29 mouse cellular contexts compared by ENCODE assay signal in genomic region chr14:20635546-20635945, GRCm38 (mm10). TPM values are rescaled to one million over a fixed set of nuclear protein-coding genes. Genes with fewer than 3 reads are reported as not detected.
DNase-seq lines count a peak whose midpoint lies in the region; ATAC-seq and TF ChIP-seq lines count a peak whose summit lies in the region.
"Had no signal": no experiment of that assay in that cellular context is flagged by ENCODE, and none has a peak within 500 bp of the region (broad histone marks: within the 10 kb centered on the region; RNA-seq: fewer than 3 reads in every experiment).

No protein-coding gene starts in this region.

- no peaks in the 10 kb centered on the region for H3K36me3 ChIP-seq in stomach, embryonic 14.5 days (ENCODE audit: control insufficient read depth, insufficient read depth, low read length)
- no peaks in the 10 kb centered on the region for H3K36me3 ChIP-seq in stomach, postnatal 0 days (ENCODE audit: control insufficient read depth, insufficient read depth, low read length)
- H3K36me3 ChIP-seq: embryonic facial prominence, embryonic 13.5 days; forebrain, embryonic 12.5 days; forebrain, embryonic 15.5 days; heart, embryonic 15.5 days had no signal

- ATAC-seq in stomach, embryonic 14.5 days (ENCODE audit: insufficient number of reproducible peaks, insufficient read depth, low FRiP score, low read depth): 0 out of 2 replicates have a peak, but pooled peaks have one; percentile 43
- peak; percentile 84 for ATAC-seq in stomach, postnatal 0 days (ENCODE audit: low FRiP score, low TSS enrichment)
- ATAC-seq: activated CD4-positive, CD25-positive, alpha-beta regulatory T cell, adult 4 months; forebrain, embryonic 15.5 days had no signal

- H3K27ac ChIP-seq in stomach, embryonic 14.5 days (ENCODE audit: low read length): no peak overlapping the region
- no peak overlapping the region for H3K27ac ChIP-seq in stomach, postnatal 0 days (replicated peaks)
- H3K27ac ChIP-seq: embryonic facial prominence, embryonic 10.5 days; embryonic facial prominence, embryonic 13.5 days; forebrain, embryonic 12.5 days; forebrain, embryonic 15.5 days; heart, embryonic 15.5 days; hindbrain, embryonic 10.5 days; hindbrain, embryonic 14.5 days had no signal

- no peaks in the 10 kb centered on the region for H3K9me3 ChIP-seq in stomach, embryonic 14.5 days (ENCODE audit: control insufficient read depth, low read depth, low read length)
- H3K9me3 ChIP-seq in stomach, postnatal 0 days (ENCODE audit: control insufficient read depth, low read length): no peaks in the 10 kb centered on the region
- H3K9me3 ChIP-seq: embryonic facial prominence, embryonic 10.5 days; embryonic facial prominence, embryonic 13.5 days; forebrain, embryonic 12.5 days; forebrain, embryonic 15.5 days; heart, embryonic 15.5 days; hindbrain, embryonic 10.5 days had no signal

- no peak overlapping the region for H3K4me3 ChIP-seq in lung, adult 2 months (replicated peaks; ENCODE audit: extremely low read depth, low read depth, low read length)
- H3K4me3 ChIP-seq in stomach, embryonic 14.5 days (ENCODE audit: low read depth, low read length): no peak overlapping the region
- H3K4me3 ChIP-seq in stomach, postnatal 0 days (ENCODE audit: low read depth, low read length): no peak overlapping the region
- H3K4me3 ChIP-seq: embryonic facial prominence, embryonic 10.5 days; embryonic facial prominence, embryonic 13.5 days; erythroblast, embryonic 14.5 days; forebrain, embryonic 12.5 days; forebrain, embryonic 15.5 days; heart, embryonic 15.5 days; hindbrain, embryonic 10.5 days had no signal

- H3K9ac ChIP-seq in stomach, embryonic 14.5 days (replicated peaks; ENCODE audit: low read depth, low read length): no peak overlapping the region
- no peak overlapping the region for H3K9ac ChIP-seq in stomach, postnatal 0 days (ENCODE audit: low read length)
- H3K9ac ChIP-seq: embryonic facial prominence, embryonic 13.5 days; forebrain, embryonic 12.5 days; forebrain, embryonic 15.5 days; heart, embryonic 15.5 days; hindbrain, embryonic 14.5 days had no signal

- peak; percentile 38 to 60 for DNase-seq in lung, adult 18-20 months
- no peak for DNase-seq in lung, postnatal 10 days
- DNase-seq in lung, postnatal 25 days (ENCODE audit: low spot score): peak; percentile 42
- DNase-seq in lung, adult 2 months: no peak
- peak; percentile 50 for DNase-seq in stomach, postnatal 0 days (ENCODE audit: low spot score)
- DNase-seq in neural tube, embryonic 10.5 days (ENCODE audit: extremely low spot score, low spot score): no peak
- no peak for DNase-seq in layer of hippocampus, adult 11-12 months (ENCODE audit: low spot score)
- DNase-seq: adrenal gland, adult 8-10 months; adrenal gland, postnatal 25 days; cerebellum, adult 11-12 months; cerebellum, adult 8-10 months; cerebellum, postnatal 10 days; cerebellum, postnatal 36 days; embryo, embryonic 11 days; gastrocnemius, postnatal 25 days; heart, postnatal 10 days; heart, postnatal 36 days had no signal

- TF ChIP-seq EP300 in stomach, postnatal 0 days (optimal IDR thresholded peaks at IDR 0.05): no peak

- H3K4me1 ChIP-seq in lung, adult 2 months (ENCODE audit: control insufficient read depth, insufficient read depth, low read length): peaks cover 2% of the 10 kb centered on the region; the same call in 1 of the 2 replicates
- no peaks in the 10 kb centered on the region for H3K4me1 ChIP-seq in stomach, embryonic 14.5 days (ENCODE audit: control insufficient read depth, insufficient read depth, low read length)
- no peaks in the 10 kb centered on the region for H3K4me1 ChIP-seq in stomach, postnatal 0 days (replicated peaks; ENCODE audit: control insufficient read depth, insufficient read depth)

- WGBS in lung, adult 2 months: 58% methylated on average over 2 of the region's 2 CpGs
- WGBS in stomach, embryonic 14.5 days: 77% methylated on average over 2 of the region's 2 CpGs
- WGBS in stomach, postnatal 0 days: 55% methylated on average over 2 of the region's 2 CpGs

- TF ChIP-seq POLR2A in lung, adult 2 months (IDR thresholded peaks at IDR 0.05; ENCODE audit: borderline replicate concordance, extremely low read depth, low read depth, low read length): no peak

- no peaks in the 10 kb centered on the region for H3K27me3 ChIP-seq in stomach, embryonic 14.5 days (ENCODE audit: control insufficient read depth, insufficient read depth, low read length)
- H3K27me3 ChIP-seq in stomach, postnatal 0 days (ENCODE audit: control insufficient read depth, insufficient read depth, low read length): no peaks in the 10 kb centered on the region
- H3K27me3 ChIP-seq: embryonic facial prominence, embryonic 13.5 days; forebrain, embryonic 12.5 days; forebrain, embryonic 15.5 days; heart, embryonic 15.5 days had no signal

- TF ChIP-seq CTCF in lung, adult 2 months (IDR thresholded peaks at IDR 0.05; ENCODE audit: insufficient read depth, low read length): no peak
- TF ChIP-seq CTCF in stomach, postnatal 0 days (IDR thresholded peaks at IDR 0.05; ENCODE audit: low read depth): no peak

- no peak overlapping the region for H3K4me2 ChIP-seq in stomach, embryonic 14.5 days (replicated peaks; ENCODE audit: low read depth, low read length)
- no peak overlapping the region for H3K4me2 ChIP-seq in stomach, postnatal 0 days (replicated peaks; ENCODE audit: low read depth)
- H3K4me2 ChIP-seq: embryonic facial prominence, embryonic 13.5 days; forebrain, embryonic 12.5 days; forebrain, embryonic 15.5 days; heart, embryonic 11.5 days; heart, embryonic 15.5 days; hindbrain, embryonic 14.5 days had no signal

RNA-seq across cellular contexts. Expression of gene Usp54, which starts 5.3 kb away (rescaled TPM):
- polyA plus RNA-seq in lung, adult 2 months (2012; rRNA removed): 14.9 and 17.6 TPM in 2 replicates
- polyA plus RNA-seq in stomach, embryonic 14.5 days (2014; fragmentation: Nextera tagmentation; extraction: Ambion mirVana): 8.4 and 9.8 TPM in 2 replicates
- 3.3 and 3.4 TPM in 2 replicates for polyA plus RNA-seq in stomach, postnatal 0 days (2015; fragmentation: Nextera tagmentation; extraction: Ambion mirVana)

RNA-seq across cellular contexts. Expression of gene Myoz1, which starts 20.8 kb away (rescaled TPM):
- 19.8 TPM in 1 of 2 replicates, not detected in the other for polyA plus RNA-seq in lung, adult 2 months (2012; rRNA removed)
- polyA plus RNA-seq in stomach, embryonic 14.5 days (2014; fragmentation: Nextera tagmentation; extraction: Ambion mirVana): 0.29 TPM in 1 of 2 replicates, not detected in the other
- 0.10 TPM in 1 of 2 replicates, not detected in the other for polyA plus RNA-seq in stomach, postnatal 0 days (2015; fragmentation: Nextera tagmentation; extraction: Ambion mirVana)
- polyA plus RNA-seq: activated CD4-positive, CD25-positive, alpha-beta regulatory T cell, adult 4 months; cortical plate, adult 2 months; erythroblast, embryonic 14.5 days; forebrain, embryonic 12.5 days; forebrain, embryonic 15.5 days; hindbrain, embryonic 14.5 days had no signal

RNA-seq across cellular contexts. Expression of gene Synpo2l, which starts 32.6 kb away (rescaled TPM):
- polyA plus RNA-seq in lung, adult 2 months (2012; rRNA removed): 1.5 and 4.3 TPM in 2 replicates
- polyA plus RNA-seq in stomach, embryonic 14.5 days (2014; fragmentation: Nextera tagmentation; extraction: Ambion mirVana): 0.17 and 0.29 TPM in 2 replicates
- 0.30 and 0.42 TPM in 2 replicates for polyA plus RNA-seq in stomach, postnatal 0 days (2015; fragmentation: Nextera tagmentation; extraction: Ambion mirVana)
- polyA plus RNA-seq: activated CD4-positive, CD25-positive, alpha-beta regulatory T cell, adult 4 months; erythroblast, embryonic 14.5 days had no signal

RNA-seq across cellular contexts. Expression of gene Sec24c, which starts 38.6 kb away (rescaled TPM):
- polyA plus RNA-seq in lung, adult 2 months (2012; rRNA removed): 175 TPM in 2 replicates
- 86.9 and 88.1 TPM in 2 replicates for polyA plus RNA-seq in stomach, embryonic 14.5 days (2014; fragmentation: Nextera tagmentation; extraction: Ambion mirVana)
- 41.4 and 42.9 TPM in 2 replicates for polyA plus RNA-seq in stomach, postnatal 0 days (2015; fragmentation: Nextera tagmentation; extraction: Ambion mirVana)

RNA-seq across cellular contexts. Expression of gene Fut11, which starts 59.2 kb away (rescaled TPM):
- 24.8 and 34.9 TPM in 2 replicates for polyA plus RNA-seq in lung, adult 2 months (2012; rRNA removed)
- 20.5 and 20.7 TPM in 2 replicates for polyA plus RNA-seq in stomach, embryonic 14.5 days (2014; fragmentation: Nextera tagmentation; extraction: Ambion mirVana)
- 13.0 and 13.7 TPM in 2 replicates for polyA plus RNA-seq in stomach, postnatal 0 days (2015; fragmentation: Nextera tagmentation; extraction: Ambion mirVana)

Comparison
In these comparisons a context has a peak if more than half of its experiments do, and no peak if none do; other contexts are left out.
1. DNase-seq: peak in lung, adult 18-20 months (2 of 2), lung, postnatal 25 days (single experiment) and stomach, postnatal 0 days (single experiment); none in lung, postnatal 10 days (single experiment), lung, adult 2 months (single experiment), neural tube, embryonic 10.5 days (single experiment) and layer of hippocampus, adult 11-12 months (single experiment).